Mouse (Mus musculus): ENCODE data around the gene Smarca2. TPM values are rescaled to one million over a fixed set of nuclear protein-coding genes. Genes with fewer than 3 reads are reported as not detected.

Gene Smarca2
- polyA plus RNA-seq, 1 experiment from 2014 or later = 60.0 TPM

GRCm38 (mm10) chr19:26605438-26606320 is 829 bp downstream of the Smarca2 start:
- H3K27me3 ChIP-seq = peaks cover 45% of the 10 kb centered on the region
- peak; percentile 4; the same call in 1 of the 2 replicates for ATAC-seq (ENCODE audit: low FRiP score)
- H3K36me3 ChIP-seq (replicated peaks) = no peaks in the 10 kb centered on the region
- peak overlapping the region; percentile 100 for H3K4me2 ChIP-seq
- under 1% methylated on average over 43 of the region's 44 CpGs for WGBS
- no peaks in the 10 kb centered on the region for H3K9me3 ChIP-seq
- peak overlapping the region; percentile 68 for H3K4me3 ChIP-seq (replicated peaks)
- peaks cover 29% of the 10 kb centered on the region for H3K4me1 ChIP-seq
- H3K9ac ChIP-seq = peak overlapping the region; percentile 64
- H3K27ac ChIP-seq = peak overlapping the region; percentile 59

GRCm38 (mm10) chr19:26606321-26607155 is 1.7 kb downstream of the Smarca2 start:
- Histone ChIP-seq H3K9ac (peak overlapping the region; percentile 64), H3K4me1 (peaks cover 29% of the 10 kb centered on the region), H3K27me3 (peaks cover 47% of the 10 kb centered on the region), H3K27ac (0 out of 2 replicates have a peak overlapping the region, but pooled peaks have one; percentile 25), H3K4me2 (peak overlapping the region; percentile 100), H3K9me3 (no peaks in the 10 kb centered on the region), H3K36me3 (replicated peaks) (no peaks in the 10 kb centered on the region), H3K4me3 (replicated peaks) (peak overlapping the region; percentile 68)
- WGBS = under 1% methylated on average over 50 of the region's 63 CpGs
- peak; percentile 28 for ATAC-seq (ENCODE audit: low FRiP score)

GRCm38 (mm10) chr19:26607156-26607536 is 2.3 kb downstream of the Smarca2 start:
- Histone ChIP-seq H3K9me3 (no peaks in the 10 kb centered on the region), H3K27ac (no peak overlapping the region), H3K4me3 (replicated peaks) (peak overlapping the region; percentile 68), H3K4me2 (peak overlapping the region; percentile 100), H3K27me3 (peaks cover 45% of the 10 kb centered on the region), H3K36me3 (replicated peaks) (no peaks in the 10 kb centered on the region), H3K9ac (peak overlapping the region; percentile 64), H3K4me1 (peaks cover 29% of the 10 kb centered on the region)
- under 1% methylated on average over 56 of the region's 56 CpGs for WGBS
- ATAC-seq (ENCODE audit: low FRiP score) = peak; percentile 27

GRCm38 (mm10) chr19:26607551-26608433 is 2.9 kb downstream of the Smarca2 start:
- Histone ChIP-seq H3K27ac (no peak overlapping the region), H3K36me3 (replicated peaks) (no peaks in the 10 kb centered on the region), H3K4me3 (replicated peaks) (peak overlapping the region; percentile 68), H3K27me3 (peaks cover 44% of the 10 kb centered on the region), H3K4me2 (peak overlapping the region; percentile 100), H3K9ac (peak overlapping the region; percentile 64), H3K4me1 (peaks cover 29% of the 10 kb centered on the region), H3K9me3 (no peaks in the 10 kb centered on the region)
- ATAC-seq (ENCODE audit: low FRiP score) = no peak
- WGBS = under 1% methylated on average over 39 of the region's 39 CpGs

GRCm38 (mm10) chr19:26608434-26608812 is 3.6 kb downstream of the Smarca2 start:
- Histone ChIP-seq H3K27ac (no peak overlapping the region), H3K4me3 (replicated peaks) (peak overlapping the region; percentile 68), H3K4me2 (peak overlapping the region; percentile 100), H3K9me3 (no peaks in the 10 kb centered on the region), H3K36me3 (replicated peaks) (no peaks in the 10 kb centered on the region), H3K9ac (no peak overlapping the region), H3K4me1 (peaks cover 27% of the 10 kb centered on the region), H3K27me3 (peaks cover 40% of the 10 kb centered on the region)
- 1% methylated on average over 7 of the region's 7 CpGs for WGBS
- no peak for ATAC-seq (ENCODE audit: low FRiP score)

- 28% methylated on average over 2 of the region's 2 CpGs for WGBS
- no peak overlapping the region for H3K9ac ChIP-seq
- ATAC-seq (ENCODE audit: low FRiP score) = no peak
- peaks cover 39% of the 10 kb centered on the region for H3K27me3 ChIP-seq
- no peaks in the 10 kb centered on the region for H3K36me3 ChIP-seq (replicated peaks)
- H3K4me3 ChIP-seq (replicated peaks) = no peak overlapping the region
- H3K4me2 ChIP-seq = no peak overlapping the region
- no peaks in the 10 kb centered on the region for H3K9me3 ChIP-seq
- H3K27ac ChIP-seq = no peak overlapping the region
- H3K4me1 ChIP-seq = peaks cover 21% of the 10 kb centered on the region
Observed at GRCm38 (mm10) chr19:26609637-26610036, 4.8 kb downstream of the Smarca2 start.

GRCm38 (mm10) chr19:26612995-26613394 is 8.1 kb downstream of the Smarca2 start:
- H3K36me3 ChIP-seq (replicated peaks) = no peaks in the 10 kb centered on the region
- H3K9me3 ChIP-seq = no peaks in the 10 kb centered on the region
- peaks cover 24% of the 10 kb centered on the region for H3K27me3 ChIP-seq
- no peak overlapping the region for H3K4me3 ChIP-seq (replicated peaks)
- H3K4me2 ChIP-seq = no peak overlapping the region
- H3K27ac ChIP-seq = no peak overlapping the region
- peaks cover 13% of the 10 kb centered on the region for H3K4me1 ChIP-seq
- WGBS = 68% methylated on average over 4 of the region's 4 CpGs
- no peak overlapping the region for H3K9ac ChIP-seq
- ATAC-seq (ENCODE audit: low FRiP score) = no peak

- no peaks in the 10 kb centered on the region for H3K9me3 ChIP-seq
- H3K27ac ChIP-seq = no peak overlapping the region
- H3K27me3 ChIP-seq = peaks cover 18% of the 10 kb centered on the region; the same call in 1 of the 2 replicates
- no peak overlapping the region for H3K4me2 ChIP-seq
- 84% methylated on average over 5 of the region's 5 CpGs for WGBS
- H3K4me3 ChIP-seq (replicated peaks) = no peak overlapping the region
- no peaks in the 10 kb centered on the region for H3K36me3 ChIP-seq (replicated peaks)
- no peak overlapping the region for H3K9ac ChIP-seq
- H3K4me1 ChIP-seq = peaks cover 6% of the 10 kb centered on the region
- ATAC-seq (ENCODE audit: low FRiP score) = no peak
Observed at GRCm38 (mm10) chr19:26613665-26614064, 8.8 kb downstream of the Smarca2 start.

GRCm38 (mm10) chr19:26616271-26616670 is 11.4 kb downstream of the Smarca2 start:
- Histone ChIP-seq H3K4me1 (peaks cover 3% of the 10 kb centered on the region; the same call in 1 of the 2 replicates), H3K36me3 (replicated peaks) (no peaks in the 10 kb centered on the region), H3K27ac (no peak overlapping the region), H3K27me3 (0 out of 2 replicates have a peak, but pooled peaks cover 11% of the 10 kb centered on the region), H3K9ac (no peak overlapping the region), H3K4me3 (replicated peaks) (no peak overlapping the region), H3K9me3 (no peaks in the 10 kb centered on the region), H3K4me2 (no peak overlapping the region)
- 43% methylated on average over 1 of the region's 1 CpGs for WGBS
- no peak for ATAC-seq (ENCODE audit: low FRiP score)

GRCm38 (mm10) chr19:26617287-26617686 is 12.4 kb downstream of the Smarca2 start:
- H3K27ac ChIP-seq = no peak overlapping the region
- H3K4me1 ChIP-seq = peaks cover 3% of the 10 kb centered on the region; the same call in 1 of the 2 replicates
- 95% methylated on average over 5 of the region's 5 CpGs for WGBS
- no peak for ATAC-seq (ENCODE audit: low FRiP score)
- H3K4me3 ChIP-seq (replicated peaks) = no peak overlapping the region
- H3K9me3 ChIP-seq = no peaks in the 10 kb centered on the region
- H3K36me3 ChIP-seq (replicated peaks) = no peaks in the 10 kb centered on the region
- no peak overlapping the region for H3K4me2 ChIP-seq
- 0 out of 2 replicates have a peak, but pooled peaks cover 6% of the 10 kb centered on the region for H3K27me3 ChIP-seq
- no peak overlapping the region for H3K9ac ChIP-seq

GRCm38 (mm10) chr19:26630712-26631235 is 25.9 kb downstream of the Smarca2 start:
- no peaks in the 10 kb centered on the region for H3K27me3 ChIP-seq
- H3K4me1 ChIP-seq = peaks cover 6% of the 10 kb centered on the region
- no peaks in the 10 kb centered on the region for H3K9me3 ChIP-seq
- H3K9ac ChIP-seq = no peak overlapping the region
- no peak overlapping the region for H3K4me2 ChIP-seq
- peak overlapping the region; percentile 68; the same call in 1 of the 2 replicates for H3K27ac ChIP-seq
- H3K36me3 ChIP-seq (replicated peaks) = no peaks in the 10 kb centered on the region
- no peak overlapping the region for H3K4me3 ChIP-seq (replicated peaks)
- WGBS = 61% methylated on average over 8 of the region's 8 CpGs
- ATAC-seq (ENCODE audit: low FRiP score) = no peak; the same call in 1 of the 2 replicates
